Mouse (Mus musculus): ENCODE measurements around the gene Trak1. TPM values are rescaled to one million over a fixed set of nuclear protein-coding genes. Genes with fewer than 3 reads are reported as not detected.
A peak's percentile ranks its signal among the peaks of the same experiment; 100 is the strongest.

The Trak1 gene
- polyA plus RNA-seq, 1 experiment from 2014 or later: 53.6 TPM

DNA sequence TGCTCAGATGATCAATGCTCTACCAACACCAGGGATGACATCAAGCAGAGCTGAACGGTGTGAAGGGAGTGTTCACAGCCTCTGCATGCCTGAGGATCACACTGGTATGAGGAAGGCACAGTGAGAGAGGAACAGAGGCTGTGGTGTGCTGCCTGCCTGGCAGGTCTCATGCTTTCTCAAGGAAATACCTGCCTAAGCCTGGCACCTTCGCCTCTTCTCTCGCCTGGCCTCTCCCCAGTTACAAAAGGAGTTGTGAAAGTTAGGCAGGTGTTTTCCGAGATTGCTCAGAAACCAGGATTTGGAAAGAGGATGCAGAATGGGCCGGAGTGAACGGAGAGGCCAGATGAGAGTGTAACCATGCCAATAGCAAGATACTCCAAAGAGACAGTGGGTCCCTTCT is 123.5 kb downstream of the Trak1 start:
- H3K4me2 ChIP-seq (ENCODE audit: low read length): no peak overlapping the region
- no peak overlapping the region for H3K27ac ChIP-seq (replicated peaks; ENCODE audit: low read depth, low read length)
- no peaks in the 10 kb centered on the region for H3K4me1 ChIP-seq (ENCODE audit: control insufficient read depth, insufficient read depth, low read length)
- H3K4me3 ChIP-seq (replicated peaks; ENCODE audit: low read depth, low read length): no peak overlapping the region
- WGBS: 91% methylated on average over 6 of the region's 6 CpGs
- H3K36me3 ChIP-seq (ENCODE audit: control insufficient read depth, insufficient read depth, low read length): 0 out of 2 replicates have a peak, but pooled peaks cover 3% of the 10 kb centered on the region
- ATAC-seq (ENCODE audit: low FRiP score, low TSS enrichment) (no peak), DNase-seq (no peak)
- H3K9ac ChIP-seq (replicated peaks; ENCODE audit: low read length): no peak overlapping the region
- H3K27me3 ChIP-seq (ENCODE audit: control insufficient read depth, insufficient read depth, low read length): no peaks in the 10 kb centered on the region
- H3K9me3 ChIP-seq (ENCODE audit: control insufficient read depth, low read length): no peaks in the 10 kb centered on the region

DNA sequence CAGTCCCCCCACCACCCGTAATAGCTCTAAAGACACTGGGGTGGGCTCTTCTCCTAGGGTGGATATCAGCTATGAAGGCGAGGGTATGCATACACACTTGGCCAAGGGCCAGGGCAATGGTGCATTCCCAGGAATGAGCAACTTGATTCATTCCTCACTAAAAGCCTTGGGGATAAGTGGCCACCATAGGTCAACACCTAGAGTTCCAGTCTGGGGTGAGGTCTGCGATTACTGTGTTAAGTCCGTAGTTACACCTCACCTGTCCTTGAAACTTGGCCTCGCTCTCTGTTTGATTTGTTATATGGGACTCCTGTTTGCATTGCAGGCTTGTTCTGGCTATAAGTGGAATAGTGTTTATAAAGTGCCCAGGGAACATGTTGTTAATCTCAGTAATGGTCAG is 125.1 kb downstream of the Trak1 start:
- Histone ChIP-seq H3K36me3 (ENCODE audit: control insufficient read depth, insufficient read depth, low read length) (no peaks in the 10 kb centered on the region), H3K4me3 (replicated peaks; ENCODE audit: low read depth, low read length) (no peak overlapping the region), H3K9ac (replicated peaks; ENCODE audit: low read length) (no peak overlapping the region), H3K27me3 (ENCODE audit: control insufficient read depth, insufficient read depth, low read length) (no peaks in the 10 kb centered on the region), H3K4me1 (ENCODE audit: control insufficient read depth, insufficient read depth, low read length) (no peaks in the 10 kb centered on the region), H3K9me3 (ENCODE audit: control insufficient read depth, low read length) (no peaks in the 10 kb centered on the region), H3K27ac (replicated peaks; ENCODE audit: low read depth, low read length) (no peak overlapping the region), H3K4me2 (ENCODE audit: low read length) (no peak overlapping the region)
- WGBS: 89% methylated on average over 5 of the region's 5 CpGs
- DNase-seq: no peak
- no peak for ATAC-seq (ENCODE audit: low FRiP score, low TSS enrichment)

DNA sequence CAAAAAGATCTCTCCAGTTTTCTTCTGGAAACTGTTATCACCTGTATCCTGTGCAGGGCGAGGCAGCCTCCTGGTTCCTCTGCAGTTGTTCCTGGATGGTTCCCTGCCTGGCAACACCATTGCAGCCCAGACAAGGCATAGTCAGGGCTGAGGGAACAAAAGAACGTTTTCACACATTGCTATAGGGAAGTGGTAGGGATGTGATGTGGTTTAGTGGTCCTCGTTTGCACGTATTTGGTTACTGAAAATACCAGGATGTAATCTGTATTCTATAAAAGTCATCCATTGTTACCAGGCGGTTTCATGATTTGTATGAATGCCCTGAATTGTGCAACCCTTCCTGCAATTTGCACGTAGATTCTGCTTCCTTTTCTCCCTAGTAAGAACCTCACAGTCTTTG is 126.3 kb downstream of the Trak1 start:
- Histone ChIP-seq H3K27me3 (ENCODE audit: control insufficient read depth, insufficient read depth, low read length) (no peaks in the 10 kb centered on the region), H3K36me3 (ENCODE audit: control insufficient read depth, insufficient read depth, low read length) (no peaks in the 10 kb centered on the region), H3K27ac (replicated peaks; ENCODE audit: low read depth, low read length) (no peak overlapping the region), H3K4me1 (ENCODE audit: control insufficient read depth, insufficient read depth, low read length) (no peaks in the 10 kb centered on the region), H3K4me3 (replicated peaks; ENCODE audit: low read depth, low read length) (no peak overlapping the region), H3K4me2 (ENCODE audit: low read length) (no peak overlapping the region), H3K9ac (replicated peaks; ENCODE audit: low read length) (no peak overlapping the region), H3K9me3 (ENCODE audit: control insufficient read depth, low read length) (no peaks in the 10 kb centered on the region)
- WGBS: 85% methylated on average over 6 of the region's 6 CpGs
- DNase-seq (no peak), ATAC-seq (ENCODE audit: low FRiP score, low TSS enrichment) (no peak)

DNA sequence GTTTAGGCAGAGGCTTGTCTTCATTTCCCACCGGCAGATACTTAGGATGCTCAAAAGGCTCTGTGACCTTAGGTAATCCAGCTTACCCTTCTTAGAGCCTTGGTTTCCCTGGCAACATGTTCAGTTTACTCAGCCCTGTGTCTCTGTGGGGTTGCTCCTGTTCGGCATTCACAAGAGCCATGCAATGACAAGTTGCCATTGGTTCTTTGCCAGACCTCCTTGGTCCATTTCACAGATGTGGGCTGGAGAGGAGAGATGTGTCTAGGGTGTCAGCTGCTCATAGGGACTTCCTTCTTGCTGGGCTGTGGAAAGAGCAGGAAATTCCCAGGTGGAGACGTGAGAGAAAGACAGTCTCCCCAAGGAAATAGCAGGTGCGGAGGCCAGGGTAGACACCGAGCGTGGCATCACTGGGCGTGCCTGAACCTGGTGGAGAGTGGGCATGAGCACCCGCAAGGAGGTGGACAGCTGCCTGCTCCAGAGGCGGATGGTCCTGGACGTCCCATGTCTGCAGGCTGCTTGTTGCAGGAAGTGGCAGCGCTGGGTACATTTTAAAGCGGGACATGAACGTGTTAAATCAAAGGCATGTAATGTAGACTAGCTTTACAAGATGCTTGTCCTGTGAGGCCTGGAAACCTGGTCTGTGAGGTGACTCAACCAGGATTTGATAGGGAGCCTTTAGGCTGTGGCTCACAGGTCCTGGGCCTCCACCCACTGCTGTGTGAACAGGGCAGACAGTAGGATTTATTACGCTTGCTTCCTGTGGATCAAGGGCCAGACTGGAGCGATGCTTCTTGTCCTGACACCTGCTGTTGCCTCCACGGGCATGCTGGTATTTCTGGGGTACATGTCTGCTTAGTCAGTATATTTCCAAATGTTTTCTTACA is 127.2 kb downstream of the Trak1 start:
- Histone ChIP-seq H3K9ac (replicated peaks; ENCODE audit: low read length) (no peak overlapping the region), H3K36me3 (ENCODE audit: control insufficient read depth, insufficient read depth, low read length) (no peaks in the 10 kb centered on the region), H3K27me3 (ENCODE audit: control insufficient read depth, insufficient read depth, low read length) (no peaks in the 10 kb centered on the region), H3K4me3 (replicated peaks; ENCODE audit: low read depth, low read length) (no peak overlapping the region), H3K9me3 (ENCODE audit: control insufficient read depth, low read length) (no peaks in the 10 kb centered on the region), H3K4me1 (ENCODE audit: control insufficient read depth, insufficient read depth, low read length) (no peaks in the 10 kb centered on the region), H3K27ac (replicated peaks; ENCODE audit: low read depth, low read length) (no peak overlapping the region), H3K4me2 (ENCODE audit: low read length) (no peak overlapping the region)
- no peak for ATAC-seq (ENCODE audit: low FRiP score, low TSS enrichment)
- 77% methylated on average over 16 of the region's 16 CpGs for WGBS
- DNase-seq: peak; percentile 30

DNA sequence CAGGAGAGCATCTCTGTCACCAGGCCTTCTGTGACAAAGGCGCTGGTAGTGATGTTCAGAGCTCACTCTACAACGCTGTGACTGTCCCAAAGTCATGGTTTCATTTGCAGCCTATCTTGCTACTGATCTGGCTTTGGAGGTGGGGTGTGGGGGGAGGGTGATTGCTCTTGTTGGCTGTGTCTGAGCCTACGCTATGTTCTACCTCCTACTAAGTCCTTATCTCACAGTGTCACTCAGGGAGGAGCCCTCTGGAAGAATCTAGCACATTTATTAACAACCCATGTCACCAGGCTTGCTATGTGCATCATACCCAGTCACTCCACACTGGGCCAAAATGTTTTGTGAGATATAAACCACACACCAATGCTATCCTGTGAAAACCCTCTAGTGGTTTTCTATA is 129.1 kb downstream of the Trak1 start:
- ATAC-seq (ENCODE audit: low FRiP score, low TSS enrichment) (no peak), DNase-seq (no peak)
- Histone ChIP-seq H3K9ac (replicated peaks; ENCODE audit: low read length) (no peak overlapping the region), H3K36me3 (ENCODE audit: control insufficient read depth, insufficient read depth, low read length) (no peaks in the 10 kb centered on the region), H3K4me3 (replicated peaks; ENCODE audit: low read depth, low read length) (no peak overlapping the region), H3K27ac (replicated peaks; ENCODE audit: low read depth, low read length) (no peak overlapping the region), H3K9me3 (ENCODE audit: control insufficient read depth, low read length) (no peaks in the 10 kb centered on the region), H3K4me1 (ENCODE audit: control insufficient read depth, insufficient read depth, low read length) (0 out of 2 replicates have a peak, but pooled peaks cover 7% of the 10 kb centered on the region), H3K4me2 (ENCODE audit: low read length) (no peak overlapping the region), H3K27me3 (ENCODE audit: control insufficient read depth, insufficient read depth, low read length) (no peaks in the 10 kb centered on the region)
- WGBS: 86% methylated on average over 3 of the region's 3 CpGs

DNA sequence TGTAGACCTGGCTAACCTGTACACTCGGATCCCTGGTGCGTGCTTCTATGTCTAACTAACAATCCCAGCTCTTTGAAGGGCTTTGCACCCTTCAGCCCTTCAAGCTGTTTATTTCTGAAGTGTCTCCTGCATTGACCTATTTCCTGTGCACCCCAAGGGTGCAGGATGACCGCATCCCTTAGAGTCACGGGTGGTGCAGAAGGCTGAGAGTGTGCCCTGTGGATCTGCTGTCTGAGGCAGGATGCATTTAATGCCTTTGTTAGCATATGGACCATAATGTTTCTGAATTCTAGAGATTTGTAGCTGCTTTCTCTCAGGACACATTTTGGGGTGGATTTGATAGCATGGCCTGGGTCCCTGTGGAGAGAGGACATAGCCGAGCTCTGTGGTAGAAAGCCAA is 129.6 kb downstream of the Trak1 start:
- Histone ChIP-seq H3K36me3 (ENCODE audit: control insufficient read depth, insufficient read depth, low read length) (no peaks in the 10 kb centered on the region), H3K9ac (replicated peaks; ENCODE audit: low read length) (no peak overlapping the region), H3K4me1 (ENCODE audit: control insufficient read depth, insufficient read depth, low read length) (0 out of 2 replicates have a peak, but pooled peaks cover 7% of the 10 kb centered on the region), H3K9me3 (ENCODE audit: control insufficient read depth, low read length) (no peaks in the 10 kb centered on the region), H3K4me3 (replicated peaks; ENCODE audit: low read depth, low read length) (no peak overlapping the region), H3K27ac (replicated peaks; ENCODE audit: low read depth, low read length) (no peak overlapping the region), H3K27me3 (ENCODE audit: control insufficient read depth, insufficient read depth, low read length) (no peaks in the 10 kb centered on the region), H3K4me2 (ENCODE audit: low read length) (no peak overlapping the region)
- no peak for ATAC-seq (ENCODE audit: low FRiP score, low TSS enrichment)
- 93% methylated on average over 5 of the region's 5 CpGs for WGBS
- no peak for DNase-seq

DNA sequence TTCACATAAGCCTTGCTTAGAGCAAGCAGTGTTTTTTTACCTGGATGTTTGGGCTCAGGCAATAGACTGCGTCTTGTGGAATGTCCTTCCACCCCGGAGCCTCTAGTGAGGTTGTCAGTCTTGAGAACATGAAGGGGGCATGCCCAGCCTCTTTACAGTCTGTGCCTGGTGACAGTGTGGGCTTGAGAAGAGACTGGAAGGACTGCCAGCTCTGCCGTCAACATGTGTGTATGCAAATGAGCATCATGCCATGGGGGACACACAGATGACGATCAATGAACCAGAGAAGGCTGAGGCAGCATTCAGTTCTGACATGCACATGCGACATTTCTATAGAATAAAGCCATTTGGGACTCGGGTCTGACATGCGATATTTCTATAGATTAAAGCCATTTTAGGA is 132.3 kb downstream of the Trak1 start:
- H3K27ac ChIP-seq (replicated peaks; ENCODE audit: low read depth, low read length): no peak overlapping the region
- no peaks in the 10 kb centered on the region for H3K27me3 ChIP-seq (ENCODE audit: control insufficient read depth, insufficient read depth, low read length)
- 0 out of 2 replicates have a peak, but pooled peaks cover 5% of the 10 kb centered on the region for H3K36me3 ChIP-seq (ENCODE audit: control insufficient read depth, insufficient read depth, low read length)
- DNase-seq (peak; percentile 34), ATAC-seq (ENCODE audit: low FRiP score, low TSS enrichment) (no peak)
- H3K4me2 ChIP-seq (ENCODE audit: low read length): no peak overlapping the region
- H3K4me3 ChIP-seq (replicated peaks; ENCODE audit: low read depth, low read length): no peak overlapping the region
- WGBS: 72% methylated on average over 7 of the region's 7 CpGs
- H3K4me1 ChIP-seq (ENCODE audit: control insufficient read depth, insufficient read depth, low read length): 0 out of 2 replicates have a peak, but pooled peaks cover 7% of the 10 kb centered on the region
- H3K9ac ChIP-seq (replicated peaks; ENCODE audit: low read length): no peak overlapping the region
- H3K9me3 ChIP-seq (ENCODE audit: control insufficient read depth, low read length): no peaks in the 10 kb centered on the region

DNA sequence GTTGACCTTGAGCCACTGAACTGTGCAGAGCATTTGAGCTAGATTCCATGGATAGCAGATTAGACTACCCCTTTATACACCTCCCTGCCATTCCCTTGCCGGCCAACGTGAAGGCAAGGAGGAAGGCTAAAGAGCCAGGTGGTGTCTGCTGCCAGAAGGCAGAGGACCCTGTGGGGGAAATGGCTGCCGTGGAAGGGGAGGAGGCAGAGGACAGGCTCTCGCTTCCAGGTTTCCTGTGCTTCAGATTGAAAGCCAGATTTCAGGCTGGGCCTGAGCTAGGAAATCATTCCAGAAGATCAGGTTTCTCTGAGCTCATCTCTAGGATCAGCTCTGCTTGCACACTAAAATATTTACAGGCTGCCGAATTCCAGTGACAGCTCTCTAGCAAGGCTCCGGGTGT is 133.1 kb downstream of the Trak1 start:
- H3K9me3 ChIP-seq (ENCODE audit: control insufficient read depth, low read length): no peaks in the 10 kb centered on the region
- no peak overlapping the region for H3K27ac ChIP-seq (replicated peaks; ENCODE audit: low read depth, low read length)
- H3K4me2 ChIP-seq (ENCODE audit: low read length): no peak overlapping the region
- ATAC-seq (ENCODE audit: low FRiP score, low TSS enrichment) (no peak), DNase-seq (no peak)
- H3K27me3 ChIP-seq (ENCODE audit: control insufficient read depth, insufficient read depth, low read length): no peaks in the 10 kb centered on the region
- no peak overlapping the region for H3K4me3 ChIP-seq (replicated peaks; ENCODE audit: low read depth, low read length)
- 0 out of 2 replicates have a peak, but pooled peaks cover 5% of the 10 kb centered on the region for H3K36me3 ChIP-seq (ENCODE audit: control insufficient read depth, insufficient read depth, low read length)
- no peak overlapping the region for H3K9ac ChIP-seq (replicated peaks; ENCODE audit: low read length)
- 0 out of 2 replicates have a peak, but pooled peaks cover 7% of the 10 kb centered on the region for H3K4me1 ChIP-seq (ENCODE audit: control insufficient read depth, insufficient read depth, low read length)
- WGBS: 62% methylated on average over 6 of the region's 6 CpGs
